Mouse (Mus musculus) erythroblast, embryonic 14.5 days (primary cell): Measurements from ENCODE around the gene Apoc4. TPM values are rescaled to one million over a fixed set of nuclear protein-coding genes. Genes with fewer than 3 reads are reported as not detected.
A peak's percentile ranks its signal among the peaks of the same experiment; 100 is the strongest.

Source experiments
- H3K27me3 ChIP-seq: 2 replicates; pipeline ENCODE4 v1.6.1; 2012; ENCODE audit warnings: inconsistent platforms; ENCODE audit not compliant: control insufficient read depth
- H3K36me3 ChIP-seq: 2 replicates; pipeline ENCODE4 v1.6.1; 2012; ENCODE audit warnings: mild to moderate bottlenecking, inconsistent platforms; ENCODE audit not compliant: control insufficient read depth
- H3K4me1 ChIP-seq: 2 replicates; pipeline ENCODE4 v1.6.1; 2012; ENCODE audit warnings: inconsistent platforms; ENCODE audit not compliant: control insufficient read depth
- H3K4me3 ChIP-seq: replicated peaks from 2 replicates; pipeline ENCODE3; 2012; ENCODE audit warnings: moderate library complexity, mild to moderate bottlenecking, inconsistent platforms
- H3K9me3 ChIP-seq: 2 replicates; pipeline ENCODE4 v1.6.1; 2012; ENCODE audit warnings: low read length, inconsistent platforms, mixed read lengths; ENCODE audit not compliant: control insufficient read depth
- GATA1 ChIP-seq: IDR thresholded peaks from 2 replicates; pipeline ENCODE4 v1.6.1; 2012; ENCODE audit warnings: low read length, inconsistent platforms, mixed read lengths
- TAL1 ChIP-seq: IDR thresholded peaks from 3 replicates; pipeline ENCODE4 v1.6.1; 2012; ENCODE audit warnings: low read length, inconsistent platforms, mixed read lengths
- polyA plus RNA-seq: library from polyadenylated mRNA; stranded (reverse); fragments of >175 nt; gene quantifications from 2 replicates; pipeline ENCODE4 v1.2.3, GENCODE M21; 2012

Apoc4 gene
- polyA plus RNA-seq, 1 experiment = 0.20 TPM

DNA sequence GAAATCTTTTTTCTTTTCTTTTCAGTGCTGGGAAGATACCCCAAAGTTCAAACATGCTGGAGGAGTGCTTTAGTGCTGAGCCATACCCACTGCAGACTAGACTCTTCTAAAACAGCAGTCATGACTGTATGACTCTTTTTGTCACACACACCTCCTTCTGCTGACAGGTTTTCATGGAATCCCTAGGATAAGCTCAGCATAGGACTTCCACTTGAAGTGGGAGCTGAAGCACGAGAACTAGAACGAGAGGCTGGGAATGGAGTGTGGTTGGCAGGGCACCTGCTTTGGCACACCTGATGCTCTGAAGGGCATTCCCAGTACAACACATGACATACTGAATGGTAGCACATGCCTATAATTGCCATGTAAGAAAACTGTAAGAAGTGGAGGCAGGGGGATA lies 28.7 kb downstream of the Apoc4 start:
- Histone ChIP-seq H3K4me3 (no peak overlapping the region), H3K4me1 (peaks cover 30% of the 10 kb centered on the region), H3K9me3 (no peaks in the 10 kb centered on the region), H3K27me3 (no peaks in the 10 kb centered on the region), H3K36me3 (peaks cover 93% of the 10 kb centered on the region)
- TF ChIP-seq GATA1 (no peak), TAL1 (no peak)

DNA sequence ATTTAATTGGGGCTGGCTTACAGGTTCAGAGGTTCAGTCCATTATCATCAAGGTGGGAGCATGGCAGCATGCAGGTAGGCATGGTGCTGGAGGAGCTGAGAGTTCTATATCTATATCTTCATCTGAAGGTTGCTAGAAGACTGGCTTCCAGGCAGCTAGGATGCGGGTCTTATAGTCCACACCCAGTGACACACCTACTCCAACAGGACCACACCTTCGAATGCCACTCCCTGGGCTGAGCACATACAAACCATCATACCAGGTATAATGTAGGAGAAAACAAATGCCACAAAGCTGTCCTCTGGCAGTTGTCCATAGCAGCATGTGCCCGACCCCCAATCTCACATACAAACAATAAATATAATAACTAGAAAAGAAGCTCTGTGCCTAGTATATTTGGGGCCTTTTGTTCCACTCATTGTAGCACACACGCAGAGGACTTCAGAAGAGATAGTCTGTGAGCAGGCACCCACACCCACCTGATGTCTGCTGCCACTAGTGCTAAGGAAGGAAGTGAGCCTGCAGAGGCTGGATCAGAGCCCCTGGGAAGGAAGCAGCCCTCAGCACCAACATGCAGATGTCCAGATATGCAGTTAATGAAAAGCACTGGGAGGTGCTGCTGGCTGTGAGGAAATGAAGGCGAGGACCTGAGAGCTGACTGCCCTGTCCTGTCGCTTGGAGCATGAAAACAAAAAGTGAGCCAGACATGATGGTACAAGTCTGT lies 30.1 kb downstream of the Apoc4 start:
- TF ChIP-seq GATA1 = no peak
- TF ChIP-seq TAL1 = no peak
- no peaks in the 10 kb centered on the region for H3K27me3 ChIP-seq
- H3K4me3 ChIP-seq = no peak overlapping the region
- peaks cover 27% of the 10 kb centered on the region for H3K4me1 ChIP-seq
- H3K9me3 ChIP-seq = no peaks in the 10 kb centered on the region
- H3K36me3 ChIP-seq = peaks cover 90% of the 10 kb centered on the region

DNA sequence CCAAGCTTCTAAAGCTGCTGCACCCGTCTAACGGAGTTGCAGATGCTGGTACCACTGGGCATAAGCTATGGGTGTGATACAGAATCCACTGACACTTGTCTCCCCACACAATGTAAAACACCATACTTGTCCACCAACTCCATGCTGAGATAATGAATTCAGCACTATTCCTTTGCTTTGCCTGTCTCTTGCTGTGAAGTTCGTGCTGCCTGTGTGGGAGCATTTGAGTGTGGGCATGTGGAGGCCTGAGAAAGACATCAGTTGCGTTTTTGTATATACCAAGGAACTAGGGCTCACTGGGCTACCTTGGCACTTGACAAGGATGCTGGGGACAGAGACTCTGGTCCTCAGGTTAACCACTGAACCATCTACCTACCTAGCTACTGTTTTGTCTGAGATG lies 40.1 kb downstream of the Apoc4 start:
- H3K4me1 ChIP-seq = no peaks in the 10 kb centered on the region
- TF ChIP-seq TAL1 = no peak
- TF ChIP-seq GATA1 = no peak
- no peak overlapping the region for H3K4me3 ChIP-seq
- peaks cover 99% of the 10 kb centered on the region for H3K36me3 ChIP-seq
- no peaks in the 10 kb centered on the region for H3K9me3 ChIP-seq
- H3K27me3 ChIP-seq = no peaks in the 10 kb centered on the region

DNA sequence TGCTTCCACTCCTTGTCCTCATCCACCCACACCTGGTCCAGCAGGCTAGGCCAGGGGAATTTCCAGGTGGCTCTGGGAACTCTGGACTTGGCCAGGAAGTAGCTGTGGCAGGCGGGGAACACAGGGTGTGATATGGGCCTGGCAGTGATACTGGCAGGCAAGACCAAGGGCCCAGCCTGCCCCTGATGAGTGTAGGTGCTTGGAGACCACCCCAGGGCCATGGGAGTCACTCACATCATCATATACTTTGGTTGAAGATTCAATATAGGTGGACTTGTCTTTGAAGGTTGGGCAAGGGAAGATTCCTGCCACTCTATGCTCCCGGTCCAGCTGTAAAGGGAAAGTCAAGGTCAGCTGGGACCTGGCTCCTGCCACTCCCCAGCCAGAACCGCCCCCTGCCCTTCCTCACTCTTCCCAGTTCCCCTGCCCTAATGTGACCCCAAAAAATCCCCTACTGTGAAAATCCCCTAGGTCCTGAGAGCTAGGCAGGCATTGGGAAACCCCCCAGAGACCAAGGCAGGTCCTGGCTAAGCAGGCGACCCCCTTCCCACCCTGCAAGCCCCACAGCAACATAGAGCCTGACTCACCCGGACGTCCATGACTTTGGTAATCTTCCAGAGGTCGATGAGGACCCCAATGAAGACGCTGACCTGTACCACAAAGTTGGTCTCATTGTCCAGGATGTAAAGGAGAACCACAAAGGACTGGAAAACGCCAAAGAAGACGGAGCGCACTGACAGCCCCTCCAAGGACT lies 46.0 kb downstream of the Apoc4 start:
- no peak for TF ChIP-seq TAL1
- TF ChIP-seq GATA1 = no peak
- H3K36me3 ChIP-seq = peaks cover 89% of the 10 kb centered on the region
- no peak overlapping the region for H3K4me3 ChIP-seq
- peaks cover 38% of the 10 kb centered on the region for H3K4me1 ChIP-seq
- no peaks in the 10 kb centered on the region for H3K27me3 ChIP-seq
- H3K9me3 ChIP-seq = no peaks in the 10 kb centered on the region

DNA sequence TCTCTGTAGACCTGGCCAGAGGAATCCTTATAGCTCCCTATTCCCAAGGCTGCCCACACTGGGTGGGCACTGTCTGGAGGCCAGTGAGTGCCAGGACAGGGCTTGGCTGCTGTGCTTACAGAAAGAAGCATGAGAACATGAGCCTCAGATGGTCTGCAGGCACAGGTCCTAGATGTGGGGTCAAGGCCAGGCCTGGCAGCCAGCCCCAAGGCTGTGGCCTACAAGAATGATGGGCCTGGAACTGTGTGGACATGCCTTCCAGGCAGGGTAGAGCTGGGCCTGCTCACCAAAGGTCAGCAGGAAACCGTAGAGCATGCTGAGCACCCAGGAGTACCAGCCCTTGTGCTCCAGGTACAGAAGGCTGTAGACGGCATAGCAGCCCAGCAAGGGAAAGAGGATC lies 46.7 kb downstream of the Apoc4 start:
- TF ChIP-seq TAL1 = no peak
- no peak for TF ChIP-seq GATA1
- H3K4me3 ChIP-seq = no peak overlapping the region
- H3K36me3 ChIP-seq = peaks cover 83% of the 10 kb centered on the region
- no peaks in the 10 kb centered on the region for H3K9me3 ChIP-seq
- H3K4me1 ChIP-seq = peaks cover 44% of the 10 kb centered on the region
- no peaks in the 10 kb centered on the region for H3K27me3 ChIP-seq

DNA sequence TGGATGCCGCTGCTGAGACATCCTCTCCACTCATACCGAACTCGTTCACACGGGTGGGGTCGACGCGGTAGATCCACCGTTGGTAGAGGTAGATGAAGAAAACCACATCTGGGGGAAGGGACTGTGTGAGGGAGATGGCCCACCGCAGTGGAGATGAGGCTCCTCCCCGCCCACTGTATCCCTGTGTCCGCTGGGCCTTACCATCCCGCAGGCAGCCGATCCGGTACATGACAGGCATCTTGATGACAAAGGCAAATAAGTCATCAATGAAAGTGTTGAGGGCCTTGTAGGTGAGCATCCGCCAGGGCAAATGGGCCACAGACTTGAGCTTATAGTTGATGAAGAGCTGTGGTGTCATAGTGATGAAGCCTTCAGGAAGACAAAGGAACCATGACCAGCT lies 47.4 kb downstream of the Apoc4 start:
- H3K9me3 ChIP-seq = no peaks in the 10 kb centered on the region

DNA sequence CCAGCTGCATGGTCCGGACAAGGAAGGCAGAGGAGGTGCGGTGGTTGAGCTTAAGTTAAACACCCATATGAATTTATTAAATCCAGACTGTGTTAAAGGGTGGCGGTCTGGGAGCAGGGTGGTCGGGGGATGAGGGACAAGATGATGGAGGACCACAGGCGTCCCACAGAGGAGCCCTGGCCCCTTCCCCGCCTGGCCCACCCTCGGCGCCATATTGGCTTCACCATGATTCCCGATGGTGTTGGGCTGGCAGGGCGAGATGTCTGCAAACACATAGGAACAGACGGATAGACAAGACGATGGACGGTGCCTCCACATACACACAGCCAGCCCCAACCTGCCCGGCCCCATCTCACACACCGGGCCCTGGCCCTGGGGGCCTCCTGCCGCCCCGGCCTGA lies 48.1 kb downstream of the Apoc4 start:
- no peaks in the 10 kb centered on the region for H3K9me3 ChIP-seq
- H3K36me3 ChIP-seq = peaks cover 69% of the 10 kb centered on the region
- peaks cover 58% of the 10 kb centered on the region for H3K4me1 ChIP-seq
- no peaks in the 10 kb centered on the region for H3K27me3 ChIP-seq
- no peak overlapping the region for H3K4me3 ChIP-seq
- TF ChIP-seq TAL1 (no peak), GATA1 (no peak)

More for the DNA sequence above, 47.4 kb downstream of the Apoc4 start:
- no peaks in the 10 kb centered on the region for H3K27me3 ChIP-seq
- no peak overlapping the region for H3K4me3 ChIP-seq
- TF ChIP-seq GATA1 (no peak), TAL1 (no peak)
- peaks cover 75% of the 10 kb centered on the region for H3K36me3 ChIP-seq
- H3K4me1 ChIP-seq = peaks cover 52% of the 10 kb centered on the region

DNA sequence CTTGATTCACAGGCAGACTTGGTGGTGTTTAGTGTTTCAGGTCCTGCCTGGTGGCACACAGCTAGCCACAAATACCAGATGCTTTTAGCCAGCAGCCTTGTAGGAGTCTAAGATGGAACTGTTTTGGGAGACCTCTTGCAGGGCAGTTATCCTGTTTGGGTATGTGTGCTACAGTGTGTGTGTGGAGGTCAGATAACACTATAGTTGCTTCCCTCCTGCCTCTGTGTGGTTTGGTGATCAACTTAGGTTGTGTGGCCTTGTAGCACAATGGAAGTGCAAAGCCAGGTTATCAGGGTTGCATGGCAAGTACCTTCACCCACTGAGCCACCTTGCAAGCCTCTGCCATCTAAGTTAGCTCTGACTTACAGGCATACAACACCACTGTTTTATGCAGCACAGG lies 48.6 kb downstream of the Apoc4 start:
- peak; percentile 17; the same call in 1 of the 2 replicates for TF ChIP-seq GATA1
- TF ChIP-seq TAL1 = peak; percentile 55; the same call in 2 of the 3 replicates
- Histone ChIP-seq H3K4me1 (peaks cover 63% of the 10 kb centered on the region), H3K4me3 (peak overlapping the region; percentile 15), H3K27me3 (no peaks in the 10 kb centered on the region), H3K9me3 (no peaks in the 10 kb centered on the region), H3K36me3 (peaks cover 64% of the 10 kb centered on the region)

DNA sequence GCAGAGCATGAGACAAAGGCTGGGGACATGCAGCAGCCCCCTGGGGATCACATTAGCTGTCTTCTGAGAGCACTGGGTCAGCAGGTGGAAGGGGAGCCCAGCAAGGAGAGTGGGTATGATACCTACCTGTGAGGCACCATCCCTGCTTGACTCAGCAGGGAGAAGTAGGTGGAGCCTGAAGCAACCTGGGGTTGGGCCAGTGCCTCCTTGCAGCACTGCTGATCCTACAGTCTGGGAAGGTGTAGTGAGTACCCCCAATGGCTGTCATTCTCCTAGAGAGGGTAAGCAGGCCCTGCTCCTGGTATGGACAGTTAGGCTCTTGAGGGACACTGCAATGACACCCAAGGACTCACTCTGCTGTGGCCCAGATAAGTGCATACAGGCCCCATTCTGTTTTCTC lies 49.0 kb downstream of the Apoc4 start:
- peaks cover 66% of the 10 kb centered on the region for H3K4me1 ChIP-seq
- H3K27me3 ChIP-seq = no peaks in the 10 kb centered on the region
- TF ChIP-seq TAL1 (no peak), GATA1 (no peak)
- peaks cover 60% of the 10 kb centered on the region for H3K36me3 ChIP-seq
- no peaks in the 10 kb centered on the region for H3K9me3 ChIP-seq
- H3K4me3 ChIP-seq = peak overlapping the region; percentile 15
